Comparison of ENCODE assay signal across 13 mouse cellular contexts in genomic region chr2:76814048-76814817, GRCm38 (mm10).
"Had no signal": no experiment of that assay in that cellular context is flagged by ENCODE, and none has a peak within 500 bp of the region (broad histone marks: within the 10 kb centered on the region; RNA-seq: fewer than 3 reads in every experiment).

No protein-coding gene starts in this region.

- H3K27me3 ChIP-seq: limb, embryonic 15.5 days; liver, embryonic 12.5 days; lung, embryonic 15.5 days; midbrain, embryonic 12.5 days; neural tube, embryonic 15.5 days had no signal

- H3K4me2 ChIP-seq: limb, embryonic 15.5 days; liver, embryonic 12.5 days; lung, embryonic 15.5 days; midbrain, embryonic 12.5 days; neural tube, embryonic 15.5 days had no signal

- ATAC-seq: liver, embryonic 12.5 days; midbrain, embryonic 16.5 days had no signal

- H3K36me3 ChIP-seq: limb, embryonic 15.5 days; liver, embryonic 12.5 days; lung, embryonic 15.5 days; midbrain, embryonic 12.5 days; neural tube, embryonic 15.5 days had no signal

- H3K9ac ChIP-seq: limb, embryonic 15.5 days; liver, embryonic 12.5 days; lung, embryonic 15.5 days; midbrain, embryonic 12.5 days; neural tube, embryonic 15.5 days had no signal

- DNase-seq: kidney, postnatal 14 days; lung, postnatal 14 days; right cerebral cortex, postnatal 4 days; spleen, adult 18-20 months; thymus, adult 2 months; thymus, postnatal 25 days had no signal

- H3K4me1 ChIP-seq: limb, embryonic 15.5 days; liver, embryonic 12.5 days; lung, embryonic 15.5 days; midbrain, embryonic 12.5 days; neural tube, embryonic 15.5 days had no signal

- H3K9me3 ChIP-seq: limb, embryonic 15.5 days; liver, embryonic 12.5 days; lung, embryonic 15.5 days; midbrain, embryonic 12.5 days; neural tube, embryonic 15.5 days had no signal

- H3K4me3 ChIP-seq: limb, embryonic 15.5 days; liver, embryonic 12.5 days; lung, embryonic 15.5 days; midbrain, embryonic 12.5 days; neural tube, embryonic 15.5 days had no signal

- H3K27ac ChIP-seq: limb, embryonic 15.5 days; liver, embryonic 12.5 days; lung, embryonic 15.5 days; macrophage; midbrain, embryonic 12.5 days; neural tube, embryonic 15.5 days had no signal
